Mouse (Mus musculus): Measurements from ENCODE around the gene Cutal.

Cutal gene

DNA sequence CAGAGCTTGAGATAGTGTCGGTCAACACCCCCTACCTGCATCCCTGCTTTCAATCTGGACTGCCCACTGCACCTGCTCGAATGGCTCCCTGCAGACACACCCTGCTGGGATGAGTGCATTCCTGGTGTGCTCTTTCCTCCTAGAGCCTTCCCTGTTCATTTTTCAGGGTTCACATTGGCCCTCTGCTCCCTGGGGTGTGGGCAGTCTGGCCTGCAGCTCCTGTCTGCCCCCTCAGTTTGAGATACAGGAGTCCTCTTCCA lies 40.6 kb downstream of the Cutal start:
- no peak for DNase-seq (ENCODE audit: low read depth, low spot score)

DNA sequence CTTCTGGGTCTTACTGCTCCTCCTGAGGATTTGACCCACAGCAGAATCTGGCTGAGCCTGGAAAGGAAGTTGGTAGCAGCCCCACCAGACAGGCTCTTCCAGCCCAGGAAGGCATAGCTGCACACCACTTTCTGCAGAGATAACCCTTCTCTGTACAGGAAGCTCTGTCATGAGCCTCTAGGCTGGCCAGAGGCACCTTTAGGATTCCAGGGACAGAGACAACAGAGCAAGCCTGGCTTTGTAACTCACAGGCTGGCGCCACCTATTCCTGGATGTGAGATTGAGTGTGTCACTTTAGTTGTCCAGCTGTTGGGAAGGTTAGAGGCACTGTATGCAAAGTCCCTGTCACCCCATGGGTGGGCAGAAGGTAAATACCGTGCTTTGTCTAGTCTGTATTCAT lies 40.9 kb downstream of the Cutal start:
- DNase-seq (ENCODE audit: low read depth, low spot score): no peak

DNA sequence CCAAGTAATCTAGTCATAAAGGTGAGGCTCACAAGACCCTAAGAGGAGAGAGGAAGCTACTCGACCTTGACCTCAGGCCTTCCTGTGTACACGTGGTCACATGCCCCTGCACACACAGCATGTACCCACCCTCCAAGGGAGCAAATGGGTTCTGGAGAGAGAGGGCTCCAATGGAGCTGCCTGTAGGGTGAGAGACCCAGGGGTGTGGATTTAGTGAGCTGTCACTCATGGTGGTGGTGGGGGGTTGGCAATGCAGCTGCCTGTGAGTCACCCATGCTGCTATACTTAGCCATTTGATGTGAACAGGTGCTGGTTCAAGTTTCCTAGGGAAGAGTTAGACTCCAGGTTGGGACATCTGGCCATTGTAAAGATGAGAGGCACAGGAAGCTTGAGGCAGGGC lies 45.9 kb downstream of the Cutal start:
- no peak for DNase-seq (ENCODE audit: low read depth, low spot score)

DNA sequence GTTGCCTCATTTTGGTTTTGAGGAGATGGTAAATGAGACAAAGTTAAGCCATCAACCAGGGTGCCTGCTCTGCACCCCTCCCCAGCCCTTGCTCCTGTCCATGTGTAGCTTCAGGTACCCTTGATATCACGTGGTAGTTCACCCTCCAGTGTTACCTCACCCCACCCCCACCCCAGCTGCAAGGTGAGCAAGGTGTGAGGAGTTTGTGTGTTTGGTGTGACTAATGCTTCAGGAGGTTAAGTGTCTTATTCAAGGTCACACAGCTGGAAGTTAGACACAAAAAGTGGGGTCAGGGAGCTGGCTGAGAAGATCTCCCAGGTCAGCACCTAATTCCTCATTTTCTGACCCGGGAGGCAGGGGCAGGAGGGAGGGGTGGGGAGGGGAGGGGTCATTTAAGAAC lies 48.5 kb downstream of the Cutal start:
- no peak for DNase-seq (ENCODE audit: low read depth, low spot score)

DNA sequence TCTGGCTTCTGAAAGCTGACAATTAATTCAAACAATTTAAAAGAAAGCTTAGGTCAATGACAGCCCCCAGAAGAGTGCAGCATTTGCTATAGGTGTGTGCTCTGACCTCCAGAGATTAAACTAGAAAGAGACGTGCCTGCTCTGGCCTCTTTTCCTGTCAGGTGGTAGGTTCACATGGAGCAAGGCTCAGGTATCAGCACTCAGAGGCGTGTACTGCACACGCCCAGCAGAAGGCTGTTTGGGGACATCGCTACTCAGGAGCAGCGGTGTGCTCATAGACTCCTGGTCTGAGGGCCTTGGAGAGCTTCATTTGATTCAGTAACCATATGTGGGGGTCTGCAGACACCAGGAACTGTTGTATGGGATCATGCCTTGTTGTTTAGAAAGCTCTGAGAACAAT lies 53.1 kb downstream of the Cutal start:
- DNase-seq (ENCODE audit: low read depth, low spot score): no peak

GRCm38 (mm10) chr2:34937460-34937859 lies 63.3 kb downstream of the Cutal start:
- peak; percentile 40 for DNase-seq (ENCODE audit: low read depth, low spot score)

GRCm38 (mm10) chr2:34938269-34939208 lies 64.3 kb downstream of the Cutal start:
- DNase-seq (ENCODE audit: low read depth, low spot score): peak; percentile 62

- no peak for DNase-seq (ENCODE audit: low read depth, low spot score)
These were observed 66.0 kb downstream of the Cutal start for GRCm38 (mm10) chr2:34940246-34940645.

DNA sequence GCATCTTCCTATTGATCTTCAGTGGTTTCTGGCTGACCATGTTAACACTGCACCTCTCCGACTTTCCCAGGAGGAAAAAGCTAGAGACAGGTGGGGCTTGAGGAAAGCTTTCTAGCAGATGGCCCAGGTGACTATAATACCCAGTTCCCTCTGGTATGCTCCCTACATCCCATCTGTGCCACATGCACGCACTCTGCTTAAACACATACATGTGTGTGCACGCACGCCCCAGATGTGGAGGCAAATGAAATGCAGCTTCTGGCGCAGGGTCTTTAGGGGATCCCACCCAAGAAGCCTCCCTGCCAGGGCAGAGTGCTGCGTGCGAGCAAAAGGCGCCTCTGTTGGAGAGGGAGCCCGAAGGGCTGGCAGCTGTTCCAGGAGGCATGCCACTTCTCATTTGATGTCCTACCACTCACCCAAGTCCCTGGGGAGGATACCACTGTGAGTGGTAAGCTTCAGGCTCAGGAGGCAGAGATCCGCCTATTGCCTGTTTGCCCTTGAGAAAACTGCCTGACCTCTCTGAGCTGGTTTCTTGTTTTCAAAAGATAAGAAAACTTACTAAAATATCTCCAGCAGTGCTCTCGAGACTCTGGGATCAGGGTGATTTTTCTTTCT lies 67.0 kb downstream of the Cutal start:
- DNase-seq (ENCODE audit: low read depth, low spot score): no peak

Data from CD4-positive, CD25-positive, alpha-beta regulatory T cell, adult 2 months (primary cell).